Mouse (Mus musculus): ENCODE results near the gene Col4a4.

The Col4a4 gene

DNA sequence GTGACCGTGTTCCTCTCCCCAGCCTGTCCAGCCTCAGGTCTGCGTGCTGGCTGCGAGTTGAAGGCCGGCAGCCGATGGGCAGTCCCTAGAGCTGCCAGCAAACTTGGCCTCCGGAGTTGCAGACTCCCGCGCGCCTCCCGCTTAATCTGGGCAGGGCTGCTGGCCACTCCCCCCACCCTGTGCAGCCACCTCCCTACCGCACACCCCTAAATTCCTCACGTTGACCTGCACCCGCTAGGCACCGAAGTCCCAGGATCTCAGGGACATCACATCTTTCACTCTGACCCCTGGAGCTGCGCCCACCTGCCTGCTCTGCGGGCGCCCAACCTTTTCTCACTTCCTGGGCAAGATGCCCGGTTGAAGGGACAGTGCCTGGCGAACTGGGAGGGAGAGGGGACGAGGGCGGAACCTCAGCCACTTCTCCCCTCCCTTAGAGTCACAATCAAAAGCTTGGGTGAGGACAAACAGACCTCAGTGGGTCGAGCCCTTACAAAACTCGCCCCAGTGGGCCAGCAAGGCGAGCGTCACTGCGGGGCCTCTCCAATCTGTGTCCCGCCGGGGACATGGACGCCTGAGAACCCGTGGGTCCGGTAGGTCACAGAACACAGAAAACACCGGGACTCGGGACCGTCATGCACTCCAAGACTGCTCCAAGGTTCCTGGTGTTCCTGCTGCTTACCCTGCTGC, at the start of gene Col4a4, which contains the start of gene Col4a3:
Col4a4 (minus strand) TSS at position 137 of the 687 bp plus-strand sequence.
Col4a3 (plus strand) TSS at position 209 of the 687 bp plus-strand sequence.
- CTCF ChIA-PET: no interaction called here

DNA sequence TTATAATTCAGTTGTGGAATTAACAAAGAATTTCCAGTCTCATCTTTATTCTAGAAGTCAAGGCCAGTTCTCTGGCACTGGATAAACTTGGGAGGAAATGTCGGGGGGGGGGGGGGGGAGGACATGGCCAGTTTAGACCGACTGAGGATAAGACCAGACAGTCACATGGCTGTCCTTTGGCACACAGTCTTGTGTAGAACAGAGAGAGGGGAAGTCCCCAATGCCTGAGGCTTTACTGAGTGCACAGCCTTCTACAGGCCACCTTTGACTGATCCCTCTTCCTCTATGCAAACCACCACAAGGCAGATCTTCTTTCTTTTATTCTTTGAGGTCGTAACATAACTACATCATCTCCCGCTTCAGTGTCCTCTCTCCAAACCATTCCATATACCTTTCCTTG, 49.7 kb upstream of the Col4a4 start:
- CTCF ChIA-PET: no interaction called here

DNA sequence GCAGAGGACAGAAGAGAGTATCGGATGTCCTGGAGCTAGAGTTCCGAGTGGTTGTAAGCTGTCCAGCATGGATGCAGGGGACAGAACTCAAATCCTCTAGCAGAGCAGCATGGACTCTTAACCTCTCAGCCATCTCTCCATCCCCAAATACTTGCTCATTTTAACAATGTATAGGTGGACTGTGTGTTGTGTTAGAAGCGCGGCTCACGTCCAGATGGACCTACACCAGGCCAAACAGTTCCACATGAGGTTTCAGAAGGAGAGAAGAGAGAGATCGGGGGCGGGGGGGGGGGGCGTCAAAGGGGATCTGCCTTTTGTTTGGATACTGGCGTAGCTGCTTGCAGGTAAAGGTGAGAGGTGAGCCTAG, 48.6 kb upstream of the Col4a4 start:
- CTCF ChIA-PET: interaction anchor here (0.5 kb wide), 1 partner anchor 979 kb away, joined by 3 read pairs; no protein-coding TSS in a partner anchor

DNA sequence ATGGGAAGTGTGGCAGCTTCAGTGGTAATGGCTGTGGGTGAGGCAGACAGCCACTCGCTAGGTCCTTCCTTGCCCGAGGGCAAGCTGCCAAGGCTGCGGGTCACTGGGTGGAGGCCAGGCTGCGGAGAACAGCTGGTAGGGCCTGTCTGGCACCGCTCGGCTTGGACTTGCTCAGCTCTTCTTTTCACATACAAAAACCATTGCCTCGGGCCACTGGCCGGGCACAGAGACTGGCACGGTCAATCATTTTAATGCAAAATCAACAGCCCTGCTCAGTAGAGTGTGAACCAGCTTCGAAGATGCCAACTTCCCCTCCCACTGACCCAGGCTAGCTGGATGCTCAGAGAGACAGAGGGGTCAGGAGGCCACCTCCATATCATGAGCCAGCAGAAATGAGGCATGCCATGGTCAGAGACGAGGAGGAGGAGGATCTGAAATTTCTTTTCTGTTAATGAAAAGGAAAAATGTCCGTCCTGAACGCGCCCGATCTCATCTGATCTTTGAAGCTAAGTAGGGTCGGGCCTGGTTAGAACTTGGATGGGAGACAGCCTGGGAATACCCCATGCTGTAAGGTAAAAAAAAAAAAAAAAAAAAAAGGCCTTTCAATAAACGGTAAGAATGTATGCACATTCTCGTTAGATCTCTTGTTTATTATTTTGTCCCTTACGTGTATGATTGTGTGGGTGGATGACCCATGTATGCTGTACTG, 48.0 kb upstream of the Col4a4 start:
- CTCF ChIA-PET: interaction anchor here (0.5 kb wide), 1 partner anchor 979 kb away, joined by 3 read pairs; no protein-coding TSS in a partner anchor

DNA sequence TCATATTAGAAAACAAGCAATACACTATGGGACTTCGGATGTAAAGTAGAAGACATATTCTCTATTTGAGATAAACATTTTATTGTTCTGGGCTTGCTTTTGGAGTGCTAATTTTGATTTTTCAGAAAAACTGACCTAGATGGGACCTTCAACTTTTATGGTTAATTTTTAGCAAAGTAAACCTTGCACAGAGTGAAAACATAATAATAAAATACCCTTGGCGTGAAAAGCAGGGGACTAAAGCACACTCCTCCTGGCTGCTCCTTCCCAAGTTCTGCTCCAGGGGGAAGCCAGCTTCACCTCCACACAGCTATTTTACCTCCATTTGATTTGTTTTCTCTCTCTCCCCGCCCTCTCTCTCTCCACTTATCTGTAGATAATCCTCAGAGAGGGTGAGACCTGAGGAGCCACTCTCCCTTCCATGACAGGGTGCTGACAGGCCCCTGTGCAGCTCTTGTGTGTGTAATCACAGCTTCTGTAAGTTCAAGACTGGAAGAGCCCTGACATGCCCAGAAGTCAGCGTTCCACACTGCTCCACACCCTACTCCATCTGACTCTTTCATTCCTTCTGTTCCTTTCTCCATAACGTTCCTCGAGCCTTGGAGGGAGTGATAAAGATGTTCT, 44.6 kb upstream of the Col4a4 start:
- CTCF ChIA-PET: no interaction called here

DNA sequence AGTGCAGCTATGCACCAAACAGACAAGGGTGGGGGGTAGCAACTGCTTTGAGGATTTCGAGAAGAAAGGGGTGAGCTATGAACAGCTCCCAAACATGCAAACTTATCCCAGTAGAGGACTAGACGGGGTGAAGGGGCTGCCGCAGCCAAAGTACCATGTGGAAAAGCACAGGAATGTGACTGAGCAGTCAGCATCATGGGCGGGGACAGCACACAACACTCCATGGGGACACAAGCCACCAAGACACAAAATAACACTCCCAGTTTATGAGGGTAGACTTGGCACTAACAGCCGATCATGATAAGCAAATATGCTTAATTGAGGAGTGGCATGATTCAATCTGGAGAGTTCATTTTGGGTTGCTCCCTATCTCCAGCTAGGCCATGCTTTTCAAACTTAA, 42.8 kb upstream of the Col4a4 start:
- CTCF ChIA-PET: no interaction called here

DNA sequence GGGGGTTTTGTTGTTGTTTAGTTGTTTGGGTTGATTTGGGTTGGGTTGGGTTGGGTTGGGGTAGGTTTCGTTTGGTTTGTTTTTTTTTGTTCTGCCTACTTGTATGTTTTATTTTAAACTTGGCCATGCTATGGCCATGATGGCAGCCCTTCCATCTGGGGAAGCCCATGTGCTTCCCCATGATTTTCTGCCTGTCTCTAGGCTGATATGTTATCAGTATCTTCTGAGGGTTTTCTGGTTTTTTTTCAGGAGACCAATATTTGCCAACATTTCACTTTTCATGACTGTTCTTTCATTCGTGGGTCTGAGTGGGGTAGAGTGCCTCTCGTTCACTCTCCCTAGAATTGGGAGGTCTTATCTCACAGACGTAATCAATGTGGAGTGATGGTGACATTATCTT, 41.0 kb upstream of the Col4a4 start:
- CTCF ChIA-PET: no interaction called here

DNA sequence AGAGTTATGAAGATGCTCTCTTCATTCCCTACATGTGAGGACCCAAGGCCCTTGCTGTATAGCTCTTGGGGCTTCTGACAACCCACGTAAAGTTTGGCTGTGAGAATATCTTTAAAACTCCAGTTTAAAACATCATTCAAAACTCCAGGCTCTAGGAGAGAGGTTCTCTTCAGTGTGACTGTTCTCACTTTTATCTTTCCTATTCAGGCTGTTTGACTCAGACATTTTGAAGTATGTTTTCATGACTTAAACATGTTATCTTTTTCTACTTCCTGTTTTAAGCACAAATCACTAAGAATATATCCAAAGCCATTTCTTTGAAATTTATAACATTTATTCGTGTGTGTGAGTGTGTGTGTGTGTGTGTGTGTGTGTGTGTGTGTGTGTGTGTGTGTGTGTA, 38.8 kb upstream of the Col4a4 start:
- CTCF ChIA-PET: no interaction called here

DNA sequence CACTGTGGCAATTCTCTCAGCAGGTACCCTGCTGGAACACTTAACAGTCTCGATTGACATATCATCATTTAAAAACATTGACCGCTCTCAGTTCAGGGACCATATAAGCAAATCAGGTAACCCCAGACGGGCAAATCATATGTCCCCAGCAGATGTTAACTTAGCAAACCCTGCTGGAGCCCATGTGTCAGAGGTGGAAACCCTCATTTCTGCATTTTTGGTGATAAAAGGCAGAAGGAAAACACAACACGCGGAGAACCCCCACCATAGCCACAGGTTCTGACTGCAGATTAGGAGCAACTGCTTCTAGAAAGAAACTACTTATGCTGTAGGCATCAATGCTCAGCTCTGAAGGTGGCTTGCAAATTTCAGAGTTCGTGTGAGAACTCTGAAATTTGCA, 38.3 kb upstream of the Col4a4 start:
- CTCF ChIA-PET: no interaction called here

DNA sequence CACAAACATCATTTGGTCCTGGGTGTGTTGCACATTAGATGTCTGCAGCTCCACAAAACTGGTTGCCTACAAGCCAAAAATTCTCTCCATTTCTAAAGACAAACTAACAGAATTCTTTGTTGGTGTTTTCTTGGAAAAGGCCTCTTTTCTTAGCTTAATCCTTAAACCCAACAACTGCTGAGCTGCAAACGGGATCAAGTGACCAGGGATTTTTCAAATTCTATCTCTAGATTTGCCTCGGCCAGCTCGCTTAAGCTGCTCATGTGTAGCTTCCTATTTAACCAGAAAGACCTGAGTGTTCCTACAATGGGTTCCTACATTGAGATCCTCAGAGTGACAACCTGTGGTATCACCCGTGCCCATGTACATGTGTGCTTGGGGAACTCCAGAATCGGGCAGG, 33.3 kb upstream of the Col4a4 start:
- CTCF ChIA-PET: no interaction called here

DNA sequence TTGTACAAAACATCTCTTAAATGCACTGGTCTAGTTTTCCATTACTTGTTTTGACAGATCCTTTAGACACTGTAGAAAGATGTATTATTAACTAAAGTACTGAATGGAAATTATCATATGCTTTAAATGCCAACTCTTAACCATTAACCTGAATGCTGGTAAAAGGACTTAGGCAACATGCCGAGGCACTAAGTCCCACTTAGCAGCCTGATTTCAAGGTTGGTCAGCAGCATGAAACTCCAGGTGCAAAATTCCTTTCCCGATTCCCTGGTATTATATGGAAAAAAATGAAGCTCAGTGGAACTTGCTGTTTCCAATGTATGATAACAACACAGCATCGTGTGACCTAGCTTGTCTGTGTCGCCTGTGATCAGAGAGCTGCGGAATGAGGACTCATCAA, 31.9 kb upstream of the Col4a4 start:
- CTCF ChIA-PET: no interaction called here

DNA sequence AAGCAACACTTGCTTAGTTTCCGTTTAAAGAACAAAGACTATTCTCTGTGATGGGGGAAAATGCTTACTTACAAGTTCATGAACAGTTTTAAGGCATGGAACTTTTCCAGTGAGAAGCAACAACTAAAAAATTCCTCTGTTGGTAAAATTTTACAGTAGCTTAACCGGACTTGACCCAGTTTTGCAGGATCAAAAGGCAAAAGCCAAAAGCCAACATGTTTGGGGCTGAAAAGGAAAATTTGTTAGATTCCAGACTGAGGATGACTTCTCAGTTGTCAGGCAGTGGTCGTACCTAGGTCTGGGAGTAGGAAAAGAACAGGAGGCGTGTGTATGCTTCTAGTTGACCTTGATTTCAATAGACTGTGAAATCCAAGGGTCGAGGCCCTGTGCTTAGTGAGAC, 31.4 kb upstream of the Col4a4 start:
- CTCF ChIA-PET: no interaction called here

DNA sequence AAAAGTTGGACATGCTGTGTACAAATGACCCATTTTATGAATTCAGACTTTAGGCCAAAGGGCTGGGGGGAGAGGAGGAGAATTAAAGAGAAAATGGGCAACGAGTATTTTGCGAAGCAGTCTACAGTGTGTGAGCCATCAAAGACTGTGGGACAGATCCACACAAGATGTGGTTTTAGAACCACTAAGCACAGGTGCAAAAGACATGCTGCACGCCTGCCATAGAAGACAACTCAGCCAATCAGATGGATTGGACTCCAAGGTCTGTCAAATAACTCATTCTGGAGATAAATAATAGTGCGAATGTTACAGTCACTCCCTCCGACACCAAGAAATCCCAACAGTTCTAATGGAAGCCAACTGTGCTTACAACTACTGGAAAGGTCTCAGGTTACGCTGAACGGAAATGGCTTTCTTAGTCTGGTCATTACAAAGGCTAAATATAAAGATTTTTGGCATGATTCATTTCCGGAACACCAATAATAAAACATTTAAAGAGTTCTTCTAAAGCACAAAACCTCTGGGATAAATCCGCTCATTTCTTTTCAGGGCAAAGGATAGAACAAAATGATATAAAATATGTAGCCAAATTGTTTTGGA, 25.5 kb upstream of the Col4a4 start:
- CTCF ChIA-PET: no interaction called here

DNA sequence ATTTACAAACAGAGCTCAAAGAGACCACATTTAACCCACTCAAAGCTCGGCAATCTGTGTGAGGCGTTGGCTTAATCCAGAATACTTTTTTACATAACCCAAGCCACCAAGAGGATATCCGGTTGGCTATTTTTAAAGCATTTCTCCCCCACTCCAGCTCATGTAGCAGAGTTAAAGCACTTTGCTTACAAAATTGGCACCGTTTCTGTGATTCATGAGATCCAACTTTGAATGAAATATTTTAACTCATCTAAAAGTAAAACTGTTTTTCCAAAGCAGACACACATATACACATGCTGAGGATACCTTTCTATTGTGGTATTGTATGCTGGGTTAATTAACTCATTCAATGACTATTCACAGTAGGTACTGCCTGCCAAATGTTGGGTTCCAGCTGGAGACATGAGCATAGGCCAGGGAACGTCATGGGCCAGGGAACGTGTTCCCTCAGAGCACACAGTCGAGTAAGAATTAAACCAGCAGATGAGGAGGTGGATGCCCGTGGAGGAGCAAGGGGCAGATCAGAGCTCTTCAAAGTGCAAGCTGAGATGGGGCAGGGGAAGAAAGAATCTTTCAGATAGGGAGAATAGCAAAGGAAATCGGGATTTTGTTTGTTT, 22.1 kb upstream of the Col4a4 start:
- CTCF ChIA-PET: no interaction called here

DNA sequence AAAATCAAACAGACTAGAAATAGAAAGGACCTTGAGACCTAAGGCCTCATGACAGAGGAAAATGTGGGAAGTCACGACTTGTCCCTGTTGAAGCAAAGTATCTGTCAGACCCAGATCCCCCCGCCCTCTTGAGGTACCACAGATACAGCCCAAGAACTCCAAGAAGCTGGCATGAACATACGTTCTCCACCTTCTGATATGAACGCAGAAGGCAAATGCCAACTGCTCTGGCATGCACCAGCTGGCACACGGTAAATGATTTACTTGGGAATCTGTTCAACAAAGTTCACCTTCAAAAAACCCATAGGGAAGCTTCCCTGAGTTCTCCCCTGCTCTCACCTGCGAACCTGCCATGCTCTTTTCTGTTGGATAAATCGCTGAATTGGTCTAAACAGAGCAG, 19.2 kb upstream of the Col4a4 start:
- CTCF ChIA-PET: no interaction called here

DNA sequence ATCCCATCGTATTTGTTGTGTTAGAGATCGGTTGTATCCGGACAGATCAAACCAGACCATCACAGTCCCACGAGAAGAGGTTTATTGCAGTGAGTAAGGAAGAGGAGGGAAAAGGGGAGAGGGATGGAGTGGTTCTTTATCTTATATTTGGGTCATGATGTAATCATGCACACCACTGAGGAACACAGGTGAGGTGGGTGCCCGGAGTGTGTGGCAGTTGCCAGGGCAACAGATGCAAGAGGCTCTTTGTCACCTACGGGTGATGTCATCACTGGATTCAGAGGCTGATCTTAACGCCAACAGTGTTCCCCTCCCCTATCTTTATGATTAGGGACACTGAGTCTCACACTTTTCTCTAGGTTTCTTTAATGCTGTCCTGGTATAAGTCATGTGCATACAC, 18.7 kb upstream of the Col4a4 start:
- CTCF ChIA-PET: no interaction called here

DNA sequence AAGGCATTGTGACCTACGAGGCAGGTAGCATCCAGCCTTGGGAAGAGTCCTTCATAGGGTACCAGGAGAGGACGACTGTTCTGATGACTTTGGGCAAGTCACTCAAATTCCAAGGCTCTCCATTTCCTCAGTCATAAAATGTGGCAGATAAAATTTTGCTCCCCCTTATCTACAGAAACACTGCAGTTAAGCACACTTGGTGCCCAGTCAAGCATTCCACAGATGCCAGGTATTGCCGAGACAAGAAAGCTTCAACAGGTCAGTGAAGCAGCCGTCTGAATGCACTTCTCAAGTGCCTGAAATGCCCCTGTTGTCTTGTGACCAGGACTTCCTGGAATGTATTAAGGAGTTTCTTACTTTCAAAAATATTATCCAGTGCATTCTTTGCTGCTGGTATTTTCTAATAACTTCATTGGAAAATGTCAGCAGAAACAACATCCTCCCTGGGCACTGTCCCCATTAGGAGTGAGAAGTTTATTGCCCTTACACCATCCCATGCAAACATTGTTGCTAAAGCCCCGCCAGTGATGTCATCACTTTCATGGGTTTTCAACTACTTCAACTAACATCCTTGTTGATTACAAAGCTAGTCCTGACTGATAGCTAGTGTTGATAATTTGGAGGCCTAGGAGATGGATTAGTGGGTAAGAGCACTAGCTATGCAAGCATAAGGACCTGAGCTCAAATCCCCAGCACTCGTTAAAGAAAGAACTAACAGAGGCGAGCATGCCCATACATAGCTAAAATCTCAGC, 16.7 kb upstream of the Col4a4 start:
- CTCF ChIA-PET: no interaction called here

DNA sequence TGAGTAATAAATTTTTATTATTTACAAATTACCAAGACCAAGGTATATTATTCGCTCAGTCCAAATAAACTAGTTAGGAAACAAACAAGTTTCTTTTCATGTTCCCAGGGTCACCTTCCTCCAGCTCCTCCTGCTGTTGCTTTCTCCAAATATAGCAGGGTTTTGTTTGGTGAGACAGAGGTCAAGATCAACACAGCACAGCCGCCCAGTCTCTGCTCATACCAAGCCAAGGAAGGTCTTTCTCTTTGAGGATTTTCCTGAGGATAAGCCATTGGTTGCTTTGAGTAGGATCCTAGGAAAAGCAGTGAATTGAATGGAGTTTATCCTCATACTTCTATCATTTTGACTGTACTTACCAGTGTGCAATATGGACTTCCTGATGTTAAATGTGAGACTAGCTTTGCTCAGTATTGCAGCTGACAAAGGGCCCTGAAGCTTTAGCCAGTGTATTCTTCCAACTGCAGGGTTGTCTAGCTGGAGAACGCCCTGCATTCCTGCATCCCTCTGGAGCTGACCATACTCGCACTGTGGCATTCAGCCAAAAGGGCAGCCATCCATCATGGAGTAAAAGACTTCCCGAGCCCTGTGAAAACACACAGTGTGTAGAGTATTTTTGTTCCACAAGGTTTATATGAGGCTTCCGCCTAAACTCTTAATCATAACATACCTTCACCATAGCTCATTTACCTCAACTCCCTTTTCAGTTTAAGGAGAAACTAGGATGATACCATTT, 10.4 kb upstream of the Col4a4 start:
- CTCF ChIA-PET: no interaction called here

DNA sequence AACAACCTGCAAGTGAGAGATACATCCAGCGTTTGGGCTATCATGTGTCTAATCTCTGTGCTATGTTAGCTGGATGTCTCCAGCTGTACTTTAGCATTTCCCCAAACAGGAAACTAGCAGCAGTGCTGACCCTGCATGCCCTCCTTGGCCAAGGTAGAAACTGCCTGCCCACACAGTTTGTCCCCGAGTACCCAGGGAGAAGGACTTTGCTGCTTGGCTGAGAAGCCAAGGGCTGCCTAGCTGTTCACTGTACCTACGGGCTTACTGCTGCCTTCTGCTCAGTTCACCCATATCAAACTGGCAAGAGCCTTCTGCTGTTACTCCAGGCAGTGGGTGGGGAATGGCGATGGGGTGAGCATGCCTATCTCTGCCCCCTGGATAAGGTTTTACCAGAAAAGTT, 3.6 kb upstream of the Col4a4 start:
- CTCF ChIA-PET: no interaction called here

DNA sequence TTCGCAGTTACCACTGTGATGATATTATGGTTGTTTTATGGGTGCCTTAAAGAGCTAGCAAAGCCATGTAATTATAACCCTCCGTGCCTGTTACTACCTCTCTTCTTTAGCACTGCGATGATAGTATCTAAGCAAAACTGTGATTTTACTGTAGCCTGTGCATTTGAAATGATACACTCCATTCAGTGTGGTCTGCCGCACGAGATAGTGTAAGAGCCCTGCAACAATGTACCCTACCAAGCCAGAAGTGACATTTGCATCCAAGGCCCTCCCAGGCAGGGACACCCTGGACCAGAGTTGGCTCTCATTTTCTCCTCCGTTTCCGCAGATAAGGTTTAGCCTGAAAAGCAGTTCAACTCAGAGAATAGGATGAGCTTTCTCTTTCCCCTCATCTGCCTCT, 668 bp downstream of the Col4a4 start:
- CTCF ChIA-PET: no interaction called here

DNA sequence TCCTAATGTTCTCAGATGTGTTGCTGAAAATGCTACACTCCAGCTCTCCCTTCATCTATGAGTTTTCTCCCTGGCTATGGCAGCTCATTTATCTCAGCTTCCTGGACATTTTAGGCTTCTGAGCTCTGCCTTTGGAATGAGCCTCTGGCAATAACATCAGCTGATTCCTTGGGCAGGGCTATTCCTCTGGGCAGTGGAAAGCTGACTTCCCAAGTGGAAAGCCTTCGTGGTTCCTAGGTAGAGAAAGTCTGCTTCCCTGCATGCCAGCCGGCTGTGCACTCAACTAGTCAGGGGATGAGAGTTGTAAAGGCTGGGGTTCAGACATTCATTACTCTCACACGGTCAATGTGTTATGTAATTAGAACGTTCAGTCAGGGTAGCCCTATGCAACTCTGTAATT, 8.3 kb downstream of the Col4a4 start:
- CTCF ChIA-PET: no interaction called here
